Mouse (Mus musculus): ENCODE measurements around the gene Men1. TPM values are rescaled to one million over a fixed set of nuclear protein-coding genes. Genes with fewer than 3 reads are reported as not detected.

Men1 gene
- polyA plus RNA-seq, 1 experiment = 67.6 TPM

DNA sequence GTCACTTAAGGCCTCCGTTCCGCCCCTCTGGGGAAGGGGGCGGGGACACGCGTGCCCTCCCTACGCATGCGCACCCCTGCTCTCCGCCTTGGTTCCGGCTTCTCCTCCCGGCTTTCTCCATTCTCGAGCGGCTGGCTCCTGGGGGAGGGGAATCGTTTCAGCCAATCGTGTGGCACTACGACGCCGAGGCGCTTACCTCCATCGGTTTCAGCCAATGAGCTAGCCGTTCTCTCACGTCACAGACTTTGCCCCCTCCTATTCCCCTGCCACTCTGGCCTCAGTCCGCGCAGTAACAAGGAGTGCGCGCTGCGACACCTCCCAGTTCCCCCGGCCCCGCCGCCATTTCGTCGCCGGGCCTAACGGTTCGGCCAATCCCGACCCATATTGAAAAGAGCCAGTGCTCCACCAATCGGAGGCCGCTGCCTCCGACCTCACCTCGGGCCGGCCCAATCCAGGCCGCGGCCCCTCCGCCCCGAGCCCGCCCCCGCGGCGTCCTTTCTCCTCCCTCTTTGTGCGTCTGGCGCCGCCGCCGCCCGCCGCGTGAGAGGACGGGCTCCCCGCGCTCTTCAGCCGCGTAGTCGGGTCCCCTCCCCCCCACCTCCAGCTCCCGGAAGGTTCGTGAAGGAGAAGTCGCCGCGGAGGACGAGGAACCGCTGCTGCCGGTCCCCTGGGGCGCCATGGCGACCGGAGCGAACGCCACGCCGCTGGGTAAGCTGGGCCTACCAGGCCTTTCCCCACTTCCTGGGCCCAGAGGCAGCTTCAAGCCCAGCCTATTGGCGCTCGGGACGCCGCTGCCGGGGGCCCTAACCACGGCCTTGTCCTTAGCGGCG lies 28.8 kb downstream of the Men1 start, which contains the start of gene Sf1:
Gene Sf1 (plus strand): TSS at position 280 of the 830 bp plus-strand sequence.
- peak; percentile 100 for DNase-seq (ENCODE audit: extremely low spot score in 1 of 2, low spot score in 1 of 2)

DNA sequence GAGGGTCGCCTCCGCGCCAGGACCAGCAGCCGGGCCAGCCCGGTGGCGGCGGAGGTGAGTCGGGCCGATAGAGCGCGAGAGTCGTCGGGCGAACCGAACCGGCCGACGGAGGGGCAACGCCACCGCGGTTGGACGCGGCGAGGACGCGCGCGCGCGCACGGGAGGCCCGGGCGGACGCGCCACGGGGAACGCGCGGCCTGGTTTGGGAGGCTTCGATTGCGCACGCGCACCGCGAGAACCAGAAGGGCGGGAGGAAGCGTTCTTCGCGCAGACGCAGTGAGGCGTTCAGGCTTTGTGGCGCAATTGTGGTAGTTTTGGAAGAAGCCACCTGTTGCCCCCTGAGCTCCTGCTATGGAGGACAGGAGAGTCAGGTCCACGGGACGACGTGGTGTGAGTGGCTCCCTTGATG lies 29.5 kb downstream of the Men1 start:
- DNase-seq (ENCODE audit: extremely low spot score in 1 of 2, low spot score in 1 of 2) = peak; percentile 82 to 94

DNA sequence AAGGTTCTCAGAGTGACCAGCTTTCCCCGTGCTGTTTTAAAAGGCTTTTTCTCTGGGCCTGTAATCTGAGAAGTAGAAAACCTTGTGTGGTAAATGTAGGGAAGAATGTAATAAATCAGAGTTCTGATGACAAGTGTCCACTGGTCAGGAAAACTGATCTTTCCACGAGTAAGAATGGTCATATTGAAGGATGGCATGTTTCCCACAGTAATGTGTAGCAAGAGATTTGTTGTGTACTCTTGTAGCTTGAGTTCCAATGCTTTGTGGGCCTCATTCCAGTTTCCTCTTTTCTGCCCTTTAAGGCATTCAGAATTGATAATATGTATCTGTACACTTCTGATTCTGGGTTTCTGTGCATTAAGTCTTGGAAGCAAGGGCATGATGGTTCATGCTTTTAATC lies 30.1 kb downstream of the Men1 start:
- no peak for DNase-seq (ENCODE audit: extremely low spot score in 1 of 2, low spot score in 1 of 2)

DNA sequence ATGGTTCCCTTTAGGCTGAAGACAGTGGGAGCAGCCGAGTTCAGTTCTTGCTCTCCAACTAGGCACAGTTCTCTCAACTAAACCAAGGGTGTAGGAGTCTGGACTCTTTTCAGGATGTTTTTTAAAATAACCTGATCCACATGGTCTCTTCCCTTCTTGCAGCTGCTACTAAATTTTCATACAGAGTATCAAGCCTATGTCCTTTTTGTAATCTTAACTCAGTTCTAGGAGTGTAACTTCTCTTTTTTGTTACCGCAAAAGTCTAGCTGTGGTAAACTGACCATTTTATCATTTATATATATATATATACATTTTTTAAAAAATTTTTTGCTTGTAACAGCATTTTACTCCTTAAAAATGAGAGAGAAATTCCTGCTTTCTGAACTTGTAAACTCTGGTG lies 35.4 kb downstream of the Men1 start:
- no peak for DNase-seq (ENCODE audit: extremely low spot score in 1 of 2, low spot score in 1 of 2)

DNA sequence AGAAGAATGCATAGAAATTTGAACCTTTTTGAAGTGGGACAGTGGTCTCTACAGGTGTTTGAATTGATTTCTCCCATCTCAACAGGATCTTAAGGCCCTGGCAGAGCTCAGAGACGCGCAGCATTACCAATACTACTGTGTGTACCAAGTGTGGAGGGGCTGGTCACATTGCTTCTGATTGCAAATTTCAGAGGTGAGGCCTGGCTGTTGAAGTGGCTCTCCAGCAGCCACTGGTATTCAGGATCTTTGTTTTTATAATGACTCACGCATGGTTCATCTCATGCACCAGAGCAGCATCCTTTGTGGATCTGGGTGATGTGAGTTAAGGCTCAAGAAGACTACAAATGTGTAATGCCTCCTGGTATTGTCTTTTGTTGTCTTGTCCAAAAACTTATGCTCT lies 37.7 kb downstream of the Men1 start:
- no peak for DNase-seq (ENCODE audit: extremely low spot score in 1 of 2, low spot score in 1 of 2)

DNA sequence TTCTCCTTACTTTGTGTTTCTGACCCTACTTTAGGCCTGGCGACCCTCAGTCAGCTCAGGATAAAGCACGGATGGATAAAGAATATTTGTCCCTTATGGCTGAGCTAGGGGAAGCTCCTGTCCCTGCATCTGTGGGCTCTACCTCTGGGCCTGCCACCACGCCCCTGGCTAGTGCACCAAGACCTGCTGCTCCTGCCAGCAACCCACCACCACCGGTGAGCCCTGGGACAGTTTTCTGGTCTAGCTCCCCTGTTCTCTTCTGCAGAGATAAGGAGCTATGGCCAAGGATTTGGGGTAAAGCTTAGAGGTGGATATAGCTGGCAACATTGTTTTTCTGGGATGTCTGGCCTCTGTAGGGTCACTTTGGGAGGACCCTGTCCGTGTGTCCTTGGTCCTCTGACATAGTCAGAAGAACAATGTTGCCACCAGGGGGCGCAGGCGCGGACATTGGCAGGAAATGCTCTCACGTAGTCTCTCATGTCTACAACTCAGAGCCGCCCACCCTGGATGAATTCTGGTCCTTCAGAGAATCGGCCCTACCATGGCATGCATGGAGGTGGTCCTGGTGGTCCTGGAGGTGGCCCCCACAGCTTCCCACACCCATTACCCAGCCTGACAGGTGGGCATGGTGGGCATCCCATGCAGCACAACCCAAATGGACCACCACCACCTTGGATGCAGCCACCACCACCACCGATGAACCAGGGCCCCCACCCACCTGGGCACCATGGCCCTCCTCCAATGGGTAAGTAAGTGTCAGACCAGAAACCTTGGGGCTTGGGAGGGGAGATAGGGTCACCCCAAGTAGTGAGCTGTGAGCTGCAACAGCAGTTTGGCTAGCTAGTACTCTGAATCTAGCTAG lies 39.0 kb downstream of the Men1 start:
- DNase-seq (ENCODE audit: extremely low spot score in 1 of 2, low spot score in 1 of 2) = peak; percentile 33 to 86

DNA sequence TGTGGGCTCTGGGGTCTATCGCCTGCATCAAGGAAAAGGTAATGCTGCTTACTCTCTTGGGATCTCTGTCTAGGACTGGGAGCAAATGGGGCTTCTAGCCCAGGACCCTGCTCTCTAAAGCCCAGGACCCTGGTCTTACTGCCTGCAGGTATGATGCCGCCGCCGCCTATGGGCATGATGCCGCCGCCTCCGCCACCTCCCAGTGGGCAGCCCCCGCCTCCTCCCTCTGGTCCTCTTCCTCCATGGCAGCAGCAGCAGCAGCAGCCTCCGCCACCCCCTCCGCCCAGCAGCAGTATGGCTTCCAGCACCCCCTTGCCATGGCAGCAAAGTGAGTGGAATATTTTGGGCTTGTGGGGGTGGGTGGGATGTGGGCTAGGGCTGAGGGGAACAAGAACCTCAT lies 39.8 kb downstream of the Men1 start:
- DNase-seq (ENCODE audit: extremely low spot score in 1 of 2, low spot score in 1 of 2) = no peak

DNA sequence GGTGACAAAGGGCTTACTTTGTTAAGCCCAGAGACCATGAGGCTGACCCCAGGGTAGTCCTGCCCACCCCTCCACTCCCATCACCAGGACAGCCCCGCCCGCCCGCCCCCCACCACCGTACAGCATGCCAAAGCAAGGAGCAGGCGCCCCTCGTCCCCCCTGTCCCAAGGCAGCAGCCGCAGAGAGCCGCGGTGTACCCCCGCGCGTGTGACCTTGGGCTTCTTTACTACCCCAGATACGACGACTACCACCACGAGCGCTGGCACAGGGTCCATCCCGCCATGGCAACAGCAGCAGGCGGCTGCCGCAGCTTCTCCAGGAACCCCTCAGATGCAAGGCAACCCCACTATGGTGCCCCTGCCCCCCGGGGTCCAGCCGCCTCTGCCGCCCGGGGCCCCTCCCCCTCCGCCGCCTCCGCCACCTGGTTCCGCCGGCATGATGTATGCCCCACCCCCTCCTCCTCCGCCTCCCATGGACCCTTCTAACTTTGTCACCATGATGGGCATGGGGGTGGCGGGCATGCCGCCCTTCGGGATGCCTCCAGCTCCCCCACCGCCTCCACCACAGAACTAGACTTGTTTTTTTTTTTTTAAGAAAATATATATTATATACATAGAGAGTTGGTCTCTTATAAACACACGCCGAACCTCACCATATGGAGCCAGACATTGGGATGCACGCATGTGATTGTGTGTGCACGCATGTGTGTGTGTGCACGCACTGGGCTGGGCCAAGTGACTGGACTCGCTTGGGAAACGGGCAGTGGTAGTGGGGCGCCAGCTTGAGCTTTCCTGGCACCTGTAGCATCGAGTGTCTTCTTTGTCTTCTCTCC lies 40.9 kb downstream of the Men1 start:
- DNase-seq (ENCODE audit: extremely low spot score in 1 of 2, low spot score in 1 of 2) = no peak

DNA sequence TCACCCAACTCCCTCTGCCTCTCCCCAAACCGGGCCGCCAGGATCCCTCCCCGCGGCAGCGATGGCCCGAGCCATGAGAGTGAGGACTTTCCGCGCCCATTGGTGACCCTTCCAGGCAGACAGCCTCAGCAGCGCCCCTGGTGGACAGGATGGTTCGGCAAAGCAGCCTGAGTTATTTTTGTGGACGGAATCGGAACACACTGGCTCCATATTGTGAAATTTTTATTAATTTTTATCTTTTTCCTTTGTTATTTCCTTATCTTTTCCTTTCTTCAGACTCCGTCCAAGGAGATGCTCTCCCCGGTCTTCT lies 41.4 kb downstream of the Men1 start:
- DNase-seq (ENCODE audit: extremely low spot score in 1 of 2, low spot score in 1 of 2) = peak in 1 of 2 experiments; percentile 58

DNA sequence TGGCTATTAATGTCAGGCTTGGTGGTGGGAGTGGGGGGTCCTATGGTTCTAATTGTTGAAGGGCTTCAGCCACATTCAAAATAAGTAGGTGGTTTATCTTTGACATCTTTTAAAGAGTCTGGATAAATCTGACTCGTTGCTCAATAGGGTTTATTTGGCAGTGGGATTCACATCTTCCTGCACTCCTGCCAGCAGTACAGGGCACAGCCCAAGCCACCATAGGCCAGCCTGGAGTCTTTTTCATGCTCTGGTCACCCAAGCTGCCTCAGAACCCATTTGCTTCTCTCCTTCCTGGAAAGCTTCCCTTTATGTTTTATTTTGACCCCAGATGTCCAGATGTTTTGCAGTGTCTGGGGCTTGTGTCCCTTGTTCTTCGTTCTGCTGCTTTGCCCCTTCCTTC lies 41.9 kb downstream of the Men1 start:
- DNase-seq (ENCODE audit: extremely low spot score in 1 of 2, low spot score in 1 of 2) = no peak

DNA sequence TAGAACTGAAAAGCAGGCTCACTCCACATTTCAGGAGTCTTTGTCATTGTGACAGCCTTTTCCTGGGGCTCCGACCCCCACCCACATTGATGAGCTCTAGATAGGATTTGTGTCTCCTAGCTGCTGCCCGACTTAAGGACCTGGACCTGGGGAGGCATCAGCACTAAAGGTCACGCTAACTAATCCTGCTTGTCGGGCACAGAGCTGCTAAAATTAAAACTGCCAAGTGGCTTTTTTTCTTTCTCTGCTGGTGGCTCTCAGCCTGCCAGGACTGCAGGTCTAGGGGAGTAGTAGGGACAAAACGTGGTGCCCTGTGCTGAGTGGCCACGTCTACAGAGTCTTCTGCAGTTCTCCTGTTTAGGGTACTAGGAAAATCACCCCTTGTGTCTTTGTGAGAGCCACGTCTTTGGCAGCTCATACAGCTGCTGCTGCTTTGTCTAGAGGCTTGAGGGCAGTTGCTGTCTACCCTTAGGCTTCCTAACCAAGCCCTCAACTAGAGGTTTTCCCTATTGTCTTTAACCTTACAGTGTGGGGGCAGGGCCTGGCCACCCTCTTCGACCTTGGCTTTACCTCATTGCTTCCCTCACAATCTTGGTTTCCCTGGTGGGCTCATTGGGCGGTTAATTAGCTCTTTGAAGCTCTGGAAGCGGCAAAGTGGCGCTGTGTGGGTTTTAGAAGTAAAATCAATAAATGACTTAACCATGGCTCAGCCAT lies 42.7 kb downstream of the Men1 start:
- no peak for DNase-seq (ENCODE audit: extremely low spot score in 1 of 2, low spot score in 1 of 2)

DNA sequence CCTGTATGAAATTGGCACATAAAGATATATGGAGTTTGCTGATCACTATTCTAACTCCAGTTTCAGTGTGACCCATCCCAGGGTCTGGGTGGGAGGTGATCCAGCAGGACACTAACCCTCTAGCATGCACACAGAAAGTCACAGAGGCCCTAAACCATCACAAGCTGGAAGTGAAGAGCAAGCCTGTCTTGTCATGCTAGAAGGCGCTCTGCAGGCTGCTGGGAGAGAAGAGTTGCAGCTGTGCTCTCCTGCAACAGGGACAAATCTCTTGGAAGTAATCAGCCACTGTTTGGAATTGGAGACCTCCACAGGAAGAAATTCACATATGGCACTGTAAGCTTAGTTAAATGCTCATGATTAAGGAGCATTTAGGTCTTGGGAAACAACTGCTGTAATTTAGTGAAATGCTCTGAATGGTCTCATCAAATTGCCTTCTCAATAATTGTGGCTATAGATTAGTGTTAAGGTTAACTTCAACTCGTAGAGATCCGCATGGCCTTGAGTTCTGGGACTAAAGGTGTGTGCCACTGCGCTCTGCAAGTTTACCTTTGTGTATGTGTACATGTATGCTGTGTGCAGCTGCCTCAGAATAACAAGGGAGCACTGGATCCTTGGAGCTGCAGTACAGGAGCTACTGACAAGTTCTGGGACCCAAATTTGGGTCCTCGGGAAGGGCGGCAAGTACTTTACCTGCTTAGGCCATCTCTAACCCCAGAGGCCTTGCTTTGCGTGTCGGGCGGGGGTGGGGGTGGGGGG lies 45.8 kb downstream of the Men1 start:
- no peak for DNase-seq (ENCODE audit: extremely low spot score in 1 of 2, low spot score in 1 of 2)

DNA sequence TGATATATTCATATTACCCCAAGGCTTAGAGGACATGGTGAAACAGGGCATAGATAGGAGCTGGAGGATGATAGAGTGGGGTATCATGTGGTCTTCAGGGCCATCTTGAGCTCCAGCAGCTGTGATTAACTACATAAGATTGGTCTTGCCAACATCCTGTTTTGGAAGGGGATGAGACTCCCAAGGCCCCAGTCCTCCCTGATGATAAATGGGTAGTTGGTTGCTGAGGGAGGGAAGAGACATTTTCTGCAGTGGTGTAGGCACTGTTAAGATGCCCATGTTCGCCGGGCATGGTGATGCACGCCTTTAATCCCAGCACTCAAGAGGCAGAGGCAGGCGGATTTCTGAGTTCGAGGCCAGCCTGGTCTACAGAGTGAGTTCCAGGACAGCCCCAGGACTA lies 46.5 kb downstream of the Men1 start:
- DNase-seq (ENCODE audit: extremely low spot score in 1 of 2, low spot score in 1 of 2) = no peak

DNA sequence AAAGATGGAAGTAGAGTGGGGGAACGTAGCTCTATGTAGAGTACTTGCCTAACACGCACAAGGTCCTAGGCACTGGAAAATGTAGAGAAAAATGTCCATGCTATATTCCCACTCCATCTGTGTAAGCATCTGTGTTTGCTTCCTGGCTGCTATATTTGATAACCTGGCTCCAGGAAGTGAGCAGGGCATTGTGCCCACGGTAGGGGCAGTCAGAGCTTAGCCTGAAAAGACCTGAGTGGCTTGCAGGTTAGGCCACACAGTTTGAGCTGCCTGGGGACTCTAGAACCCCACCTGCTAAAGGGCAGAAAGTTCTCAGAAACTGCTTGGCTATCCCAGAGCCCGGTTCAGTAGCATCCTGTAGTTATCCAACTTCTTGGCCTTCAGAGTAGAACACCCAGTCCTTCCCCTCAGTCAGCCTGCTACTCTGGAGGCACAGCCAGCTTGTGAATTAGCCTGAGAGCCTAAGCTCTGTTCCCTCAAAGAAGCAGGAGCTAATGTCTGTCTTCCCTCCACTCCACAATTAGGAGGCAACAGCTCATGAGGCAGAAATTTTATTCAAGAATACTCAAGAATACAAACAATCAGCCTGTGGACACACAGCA lies 47.6 kb downstream of the Men1 start:
- DNase-seq (ENCODE audit: extremely low spot score in 1 of 2, low spot score in 1 of 2) = no peak

DNA sequence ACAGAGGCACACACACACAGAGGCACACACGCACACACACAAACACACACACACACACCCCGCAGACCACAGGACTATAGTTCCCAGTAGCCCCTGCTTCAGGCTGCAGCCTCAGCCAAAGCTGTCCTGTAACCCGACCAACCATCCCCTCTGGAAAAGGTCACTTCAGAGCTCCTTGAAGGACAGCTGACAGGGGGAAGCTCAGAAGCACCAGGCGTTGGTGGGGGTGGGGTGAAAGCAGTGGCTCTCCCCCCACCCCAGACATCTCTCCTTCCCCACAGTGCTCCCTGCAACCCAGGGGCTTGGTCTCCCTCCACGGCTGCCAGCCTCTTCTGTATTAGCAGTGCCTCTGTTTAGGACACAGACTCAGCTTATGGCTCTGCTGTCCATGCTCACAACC lies 48.7 kb downstream of the Men1 start:
- no peak for DNase-seq (ENCODE audit: extremely low spot score in 1 of 2, low spot score in 1 of 2)

DNA sequence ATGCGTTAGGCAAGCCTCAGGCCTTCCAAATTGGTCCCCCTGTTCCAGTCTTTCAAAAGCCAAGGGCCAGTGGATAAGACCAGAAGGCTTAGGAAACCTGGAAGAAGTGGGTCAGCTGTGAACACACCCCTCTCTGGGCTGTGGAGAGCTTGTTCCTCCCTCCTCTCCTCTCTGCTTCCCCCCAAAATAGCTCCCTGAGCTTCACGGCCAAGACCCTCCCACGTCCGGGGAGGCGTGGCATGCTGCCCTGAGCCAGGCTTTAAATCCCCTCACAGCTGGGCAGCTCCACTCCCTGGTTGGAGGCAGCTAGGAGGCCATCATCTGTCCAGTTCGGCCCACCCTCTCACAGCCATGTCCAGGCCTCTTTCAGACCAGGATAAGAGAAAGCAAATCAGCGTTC lies 49.3 kb downstream of the Men1 start, which contains the start of gene Pygm:
Gene Pygm (plus strand): TSS at position 272 of the 400 bp plus-strand sequence.
- DNase-seq (ENCODE audit: extremely low spot score in 1 of 2, low spot score in 1 of 2) = peak in 1 of 2 experiments; percentile 65

DNA sequence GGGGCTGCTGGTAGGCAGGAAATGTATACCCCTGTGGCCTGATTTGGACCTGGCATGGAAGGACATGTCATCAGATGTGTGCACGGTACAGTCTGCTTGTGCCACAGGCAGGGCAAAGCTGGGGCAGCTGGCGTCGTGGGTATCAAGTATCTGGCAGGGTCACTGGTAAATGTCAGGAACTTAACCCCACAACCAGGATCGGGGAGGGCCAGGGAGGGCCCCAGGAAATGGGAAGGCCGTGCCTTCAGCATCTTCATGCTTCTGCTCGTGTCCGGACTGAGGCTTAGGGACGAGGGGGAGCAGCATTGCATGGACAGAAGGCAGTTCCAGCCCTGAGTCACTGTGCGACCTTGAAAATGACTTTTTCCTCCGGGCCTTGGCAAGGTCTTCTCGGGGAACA lies 50.2 kb downstream of the Men1 start:
- no peak for DNase-seq (ENCODE audit: extremely low spot score in 1 of 2, low spot score in 1 of 2)

DNA sequence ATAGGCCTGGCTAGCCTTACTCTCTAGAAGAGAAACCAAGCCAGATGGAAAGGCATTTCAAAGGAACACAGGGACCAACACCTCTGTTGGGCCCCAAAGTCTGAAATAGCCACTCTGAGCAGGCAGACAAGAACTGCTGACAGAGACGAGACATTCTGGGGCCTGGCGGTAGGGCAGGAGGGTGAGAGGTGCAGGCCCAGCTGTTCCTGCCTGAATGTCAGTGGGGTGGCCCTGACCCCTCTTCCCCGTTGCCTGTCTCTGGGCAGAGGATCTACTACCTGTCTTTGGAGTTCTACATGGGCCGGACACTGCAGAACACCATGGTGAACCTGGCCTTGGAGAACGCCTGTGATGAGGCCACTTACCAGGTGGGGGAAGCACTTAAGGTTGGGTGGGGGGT lies 50.6 kb downstream of the Men1 start:
- no peak for DNase-seq (ENCODE audit: extremely low spot score in 1 of 2, low spot score in 1 of 2)

DNA sequence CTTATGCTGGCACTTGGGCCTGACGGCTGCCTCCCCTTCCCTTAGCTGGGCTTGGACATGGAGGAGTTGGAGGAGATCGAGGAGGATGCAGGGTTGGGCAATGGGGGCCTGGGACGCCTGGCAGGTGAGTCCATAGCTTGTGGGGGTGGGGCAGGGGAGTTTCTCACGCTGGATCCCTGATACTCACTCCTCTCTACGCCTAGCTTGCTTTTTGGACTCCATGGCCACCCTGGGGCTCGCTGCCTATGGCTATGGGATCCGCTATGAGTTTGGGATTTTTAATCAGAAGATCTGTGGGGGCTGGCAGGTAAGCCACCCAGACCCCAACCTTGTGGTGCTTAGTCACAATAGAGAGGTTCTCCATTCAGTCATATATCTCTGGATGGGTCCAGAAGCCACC lies 51.0 kb downstream of the Men1 start:
- DNase-seq (ENCODE audit: extremely low spot score in 1 of 2, low spot score in 1 of 2) = no peak
